Mouse (Mus musculus) neural tube, embryonic 11.5 days (tissue): Measurements from ENCODE around the gene Pitpnm2. TPM values are rescaled to one million over a fixed set of nuclear protein-coding genes. Genes with fewer than 3 reads are reported as not detected.

Experiments used
- ATAC-seq: fragments of 200-750 bp; cut with Nextera tagmentation; 2 replicates; pipeline ENCODE4 v1.8.0; 2017; ENCODE audit warnings: moderate number of reproducible peaks, mild to moderate bottlenecking, moderate TSS enrichment, moderate library complexity; ENCODE audit not compliant: insufficient read depth, low FRiP score, low TSS enrichment
- DNase-seq: peaks from one replicate; pipeline ENCODE4 v3.0.0-alpha.2; 2015; ENCODE audit warnings: low spot score
- H3K27ac ChIP-seq: fragments of 300-500 bp; sonication (generic); 2 replicates; pipeline ENCODE4 v1.5.1; 2014; ENCODE audit warnings: low read depth, mild to moderate bottlenecking, low read length
- H3K27me3 ChIP-seq: fragments of 300-500 bp; sonication (generic); 2 replicates; pipeline ENCODE4 v1.6.1; 2014; ENCODE audit warnings: mild to moderate bottlenecking, low read length, mixed read lengths; ENCODE audit not compliant: control insufficient read depth, insufficient read depth
- H3K36me3 ChIP-seq: fragments of 300-500 bp; sonication (generic); 2 replicates; pipeline ENCODE4 v1.6.1; 2014; ENCODE audit warnings: mild to moderate bottlenecking, low read length, moderate library complexity, mixed read lengths; ENCODE audit not compliant: control insufficient read depth, insufficient read depth
- H3K4me1 ChIP-seq: fragments of 300-500 bp; sonication (generic); 2 replicates; pipeline ENCODE4 v1.6.1; 2014; ENCODE audit warnings: low read length, mixed read lengths; ENCODE audit not compliant: control insufficient read depth, insufficient read depth
- H3K4me2 ChIP-seq: fragments of 300-500 bp; sonication (generic); 2 replicates; pipeline ENCODE4 v1.6.1; 2014; ENCODE audit warnings: low read depth, mild to moderate bottlenecking, moderate library complexity
- H3K4me3 ChIP-seq: fragments of 300-500 bp; sonication (generic); 2 replicates; pipeline ENCODE4 v1.5.1; 2014; ENCODE audit warnings: low read depth, low read length
- H3K9ac ChIP-seq: fragments of 300-500 bp; sonication (generic); 2 replicates; pipeline ENCODE4 v1.6.1; 2014; ENCODE audit warnings: mild to moderate bottlenecking, low read length
- H3K9me3 ChIP-seq: fragments of 300-500 bp; sonication (generic); 2 replicates; pipeline ENCODE4 v1.6.1; 2016; ENCODE audit warnings: low read length; ENCODE audit not compliant: control insufficient read depth
- WGBS: fragments of 180-500 bp; shearing (Covaris S2); extraction: QIAGEN DNeasy Blood & Tissue Kit; methylation state at CpG from one replicate; pipeline ENCODE4 v1.1.7; 2014; 5-methylcytosine and 5-hydroxymethylcytosine counted together
- polyA plus RNA-seq: library from polyadenylated mRNA; unstranded; fragments of >200 nt; fragmentation: Nextera tagmentation; extraction: Ambion mirVana; gene quantifications from 2 replicates; pipeline ENCODE4 v1.2.1, GENCODE M21; 2014

Gene Pitpnm2
- polyA plus RNA-seq, 1 experiment from 2014 or later: 5.5 TPM

GRCm38 (mm10) chr5:124102326-124102725, 147.2 kb downstream of the Pitpnm2 start:
- no peak overlapping the region for H3K9ac ChIP-seq
- H3K36me3 ChIP-seq: no peaks in the 10 kb centered on the region
- no peaks in the 10 kb centered on the region for H3K4me1 ChIP-seq
- ATAC-seq (no peak), DNase-seq (no peak)
- 87% methylated on average over 6 of the region's 6 CpGs for WGBS
- no peaks in the 10 kb centered on the region for H3K9me3 ChIP-seq
- H3K27me3 ChIP-seq: no peaks in the 10 kb centered on the region
- H3K27ac ChIP-seq: no peak overlapping the region
- no peak overlapping the region for H3K4me2 ChIP-seq
- no peak overlapping the region for H3K4me3 ChIP-seq

- no peak overlapping the region for H3K4me2 ChIP-seq
- no peaks in the 10 kb centered on the region for H3K4me1 ChIP-seq
- no peaks in the 10 kb centered on the region for H3K9me3 ChIP-seq
- H3K27me3 ChIP-seq: peaks cover 2% of the 10 kb centered on the region; the same call in 1 of the 2 replicates
- no peak overlapping the region for H3K27ac ChIP-seq
- no peak for DNase-seq
- H3K4me3 ChIP-seq: no peak overlapping the region
- 86% methylated on average over 11 of the region's 11 CpGs for WGBS
- no peak overlapping the region for H3K9ac ChIP-seq
- no peaks in the 10 kb centered on the region for H3K36me3 ChIP-seq
- no peak for ATAC-seq
Observed at GRCm38 (mm10) chr5:124100128-124101044, 149.2 kb downstream of the Pitpnm2 start.

GRCm38 (mm10) chr5:124098923-124099322, 150.6 kb downstream of the Pitpnm2 start:
- peaks cover 7% of the 10 kb centered on the region; the same call in 1 of the 2 replicates for H3K27me3 ChIP-seq
- no peaks in the 10 kb centered on the region for H3K9me3 ChIP-seq
- no peak overlapping the region for H3K9ac ChIP-seq
- ATAC-seq (no peak), DNase-seq (no peak)
- H3K4me2 ChIP-seq: no peak overlapping the region
- 79% methylated on average over 2 of the region's 2 CpGs for whole genome bisulfite sequencing
- H3K27ac ChIP-seq: no peak overlapping the region
- 0 out of 2 replicates have a peak, but pooled peaks cover 2% of the 10 kb centered on the region for H3K4me1 ChIP-seq
- H3K36me3 ChIP-seq: no peaks in the 10 kb centered on the region
- H3K4me3 ChIP-seq: no peak overlapping the region

GRCm38 (mm10) chr5:124095596-124096232, 153.8 kb downstream of the Pitpnm2 start, which contains the start of gene Abcb9:
Gene Abcb9, minus strand, starts transcription at chr5:124095798.
- no peak within 1 kb of the TSS for H3K27ac ChIP-seq
- peak within 1 kb of the TSS; percentile 37 for H3K4me3 ChIP-seq
- ATAC-seq: peak; percentile 69
- H3K4me2 ChIP-seq: peak within 1 kb of the TSS; percentile 61
- no peaks in the 10 kb centered on the region for H3K9me3 ChIP-seq
- peaks cover 7% of the 10 kb centered on the region; the same call in 1 of the 2 replicates for H3K27me3 ChIP-seq
- under 1% methylated on average over 42 of the region's 42 CpGs for WGBS
- H3K36me3 ChIP-seq: no peaks in the 10 kb centered on the region
- H3K4me1 ChIP-seq: 0 out of 2 replicates have a peak, but pooled peaks cover 2% of the 10 kb centered on the region
- peak within 1 kb of the TSS; percentile 47 for H3K9ac ChIP-seq
- DNase-seq: peak; percentile 88

GRCm38 (mm10) chr5:124095077-124095581, 154.4 kb downstream of the Pitpnm2 start:
- no peak for DNase-seq
- Histone ChIP-seq H3K36me3 (no peaks in the 10 kb centered on the region), H3K27ac (no peak overlapping the region), H3K9me3 (no peaks in the 10 kb centered on the region), H3K4me1 (0 out of 2 replicates have a peak, but pooled peaks cover 2% of the 10 kb centered on the region), H3K27me3 (peaks cover 7% of the 10 kb centered on the region; the same call in 1 of the 2 replicates), H3K4me3 (peak overlapping the region; percentile 37), H3K4me2 (peak overlapping the region; percentile 61), H3K9ac (peak overlapping the region; percentile 47)
- WGBS: 11% methylated on average over 19 of the region's 19 CpGs
- peak; percentile 48; the same call in 1 of the 2 replicates for ATAC-seq

- no peak overlapping the region for H3K4me3 ChIP-seq
- peaks cover 7% of the 10 kb centered on the region; the same call in 1 of the 2 replicates for H3K27me3 ChIP-seq
- DNase-seq (no peak), ATAC-seq (no peak)
- H3K9ac ChIP-seq: no peak overlapping the region
- H3K27ac ChIP-seq: no peak overlapping the region
- H3K4me2 ChIP-seq: no peak overlapping the region
- H3K9me3 ChIP-seq: no peaks in the 10 kb centered on the region
- H3K4me1 ChIP-seq: 0 out of 2 replicates have a peak, but pooled peaks cover 2% of the 10 kb centered on the region
- WGBS: 85% methylated on average over 12 of the region's 12 CpGs
- H3K36me3 ChIP-seq: no peaks in the 10 kb centered on the region
Observed at GRCm38 (mm10) chr5:124093852-124094604, 155.5 kb downstream of the Pitpnm2 start.

GRCm38 (mm10) chr5:124093120-124093794, 156.3 kb downstream of the Pitpnm2 start:
- Histone ChIP-seq H3K27ac (no peak overlapping the region), H3K4me3 (no peak overlapping the region), H3K9me3 (no peaks in the 10 kb centered on the region), H3K27me3 (peaks cover 7% of the 10 kb centered on the region; the same call in 1 of the 2 replicates), H3K4me1 (0 out of 2 replicates have a peak, but pooled peaks cover 2% of the 10 kb centered on the region), H3K4me2 (no peak overlapping the region), H3K9ac (no peak overlapping the region; the same call in 1 of the 2 replicates), H3K36me3 (no peaks in the 10 kb centered on the region)
- DNase-seq: no peak
- WGBS: 82% methylated on average over 11 of the region's 11 CpGs
- no peak for ATAC-seq
